Mouse (Mus musculus): ENCODE measurements around the gene Ppp2r5a. TPM values are rescaled to one million over a fixed set of nuclear protein-coding genes. Genes with fewer than 3 reads are reported as not detected.

Ppp2r5a gene
- polyA plus RNA-seq (2015; fragmentation: Nextera tagmentation; extraction: Ambion mirVana): 19.0 and 20.6 TPM in 2 replicates

- no peak for ATAC-seq (ENCODE audit: insufficient number of reproducible peaks, low FRiP score, low TSS enrichment, low read depth)
- Histone ChIP-seq H3K36me3 (no peaks in the 10 kb centered on the region), H3K27me3 (no peaks in the 10 kb centered on the region), H3K4me2 (no peak within 1 kb of the TSS), H3K27ac (no peak within 1 kb of the TSS), H3K4me1 (no peaks in the 10 kb centered on the region), H3K4me3 (no peak within 1 kb of the TSS), H3K9me3 (no peaks in the 10 kb centered on the region), H3K9ac (no peak within 1 kb of the TSS)
- WGBS: 48% methylated on average over 5 of the region's 5 CpGs
These were observed at the start of gene Ppp2r5a for GRCm38 (mm10) chr1:191403074-191403473. Ppp2r5a (minus strand) TSS chr1:191403272.

DNA sequence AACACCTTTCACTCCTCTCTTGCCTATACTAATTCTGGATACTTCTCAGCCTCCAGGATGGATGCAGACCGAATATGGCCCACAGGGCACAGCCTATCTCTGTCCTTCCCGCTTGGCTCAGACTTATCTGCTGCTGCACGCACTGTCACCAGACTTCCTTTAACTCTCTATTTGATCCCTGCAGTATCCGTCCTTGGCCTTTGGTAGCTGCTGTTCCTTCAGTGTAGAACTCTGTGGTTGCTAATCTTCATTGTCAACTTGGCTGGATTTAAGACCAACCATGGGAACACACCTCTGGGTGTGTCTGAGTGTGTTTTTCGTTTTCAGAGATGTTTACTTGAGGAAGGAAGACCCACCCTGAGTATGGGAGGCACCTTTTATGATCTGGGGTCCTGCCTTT is 47.5 kb upstream of the Ppp2r5a start:
- no peak for ATAC-seq (ENCODE audit: insufficient number of reproducible peaks, low FRiP score, low TSS enrichment, low read depth)
- 75% methylated on average over 5 of the region's 5 CpGs for WGBS
- no peak overlapping the region for H3K9ac ChIP-seq

GRCm38 (mm10) chr1:191449537-191449936 is 46.5 kb upstream of the Ppp2r5a start:
- Histone ChIP-seq H3K4me1 (peaks cover 2% of the 10 kb centered on the region; the same call in 1 of the 2 replicates), H3K4me3 (no peak overlapping the region), H3K4me2 (no peak overlapping the region), H3K36me3 (no peaks in the 10 kb centered on the region), H3K9me3 (no peaks in the 10 kb centered on the region), H3K9ac (no peak overlapping the region), H3K27ac (no peak overlapping the region), H3K27me3 (no peaks in the 10 kb centered on the region)
- WGBS: 73% methylated on average over 4 of the region's 4 CpGs
- ATAC-seq (ENCODE audit: insufficient number of reproducible peaks, low FRiP score, low TSS enrichment, low read depth): no peak

More for the DNA sequence above, 47.5 kb upstream of the Ppp2r5a start:
- Histone ChIP-seq H3K27me3 (no peaks in the 10 kb centered on the region), H3K27ac (no peak overlapping the region), H3K4me2 (no peak overlapping the region), H3K4me3 (no peak overlapping the region), H3K9me3 (no peaks in the 10 kb centered on the region), H3K4me1 (peaks cover 2% of the 10 kb centered on the region; the same call in 1 of the 2 replicates), H3K36me3 (no peaks in the 10 kb centered on the region)

DNA sequence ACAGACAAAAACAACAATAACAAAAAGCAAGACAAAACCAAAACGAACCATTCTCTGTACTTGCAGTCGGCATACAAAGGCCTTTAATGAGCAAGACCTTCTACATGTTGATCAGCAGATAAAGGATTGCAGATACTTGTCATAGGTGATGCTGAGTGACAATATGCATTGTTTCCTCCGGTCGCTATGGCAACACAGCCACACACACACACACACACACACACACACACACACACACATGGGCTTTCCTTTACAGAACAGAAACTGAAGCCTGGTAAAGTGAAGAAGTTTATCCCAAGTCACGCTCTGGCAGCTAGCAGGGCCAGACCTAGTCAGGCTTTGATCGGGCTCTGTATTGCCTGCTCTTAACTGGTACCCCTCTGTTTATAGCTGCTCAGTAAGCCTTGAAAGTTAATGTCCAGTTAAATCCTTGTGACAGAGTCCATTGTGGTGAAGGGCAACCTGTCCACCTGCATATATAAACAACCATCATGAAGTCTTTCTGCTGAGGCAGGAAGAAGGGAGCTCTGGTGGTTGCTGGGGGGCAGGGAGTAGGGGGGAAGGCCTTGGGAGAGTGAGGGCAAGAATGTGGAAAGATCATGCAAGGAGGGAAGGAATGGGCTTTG is 44.4 kb upstream of the Ppp2r5a start:
- H3K4me2 ChIP-seq: no peak overlapping the region
- no peaks in the 10 kb centered on the region for H3K36me3 ChIP-seq
- H3K27me3 ChIP-seq: no peaks in the 10 kb centered on the region
- H3K9me3 ChIP-seq: no peaks in the 10 kb centered on the region
- no peak for ATAC-seq (ENCODE audit: insufficient number of reproducible peaks, low FRiP score, low TSS enrichment, low read depth)
- no peak overlapping the region for H3K9ac ChIP-seq
- 74% methylated on average over 6 of the region's 6 CpGs for WGBS
- H3K4me3 ChIP-seq: no peak overlapping the region
- no peaks in the 10 kb centered on the region for H3K4me1 ChIP-seq
- no peak overlapping the region for H3K27ac ChIP-seq

DNA sequence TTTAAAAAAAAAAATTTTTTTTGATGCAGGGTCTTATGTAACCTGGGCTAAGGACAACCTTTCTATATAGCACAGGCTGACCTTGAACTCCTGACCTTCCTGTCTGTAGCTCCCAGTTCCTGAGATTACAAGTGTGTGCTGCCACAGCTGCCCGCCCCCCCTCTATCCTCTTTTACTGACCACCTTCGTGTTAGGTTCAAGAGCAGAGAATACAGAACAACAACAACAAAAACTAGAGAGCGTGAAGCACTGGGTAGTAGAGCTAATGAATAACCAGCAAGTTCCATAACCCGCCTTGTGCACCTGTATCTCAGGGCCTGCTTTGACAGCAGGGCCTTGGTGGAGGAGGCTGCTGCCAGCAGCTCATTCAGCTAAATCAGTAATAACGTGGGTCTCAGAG is 43.2 kb upstream of the Ppp2r5a start:
- Histone ChIP-seq H3K4me2 (no peak overlapping the region), H3K27ac (no peak overlapping the region), H3K4me1 (no peaks in the 10 kb centered on the region), H3K36me3 (no peaks in the 10 kb centered on the region), H3K9ac (no peak overlapping the region), H3K9me3 (no peaks in the 10 kb centered on the region), H3K27me3 (no peaks in the 10 kb centered on the region), H3K4me3 (no peak overlapping the region)
- WGBS: 73% methylated on average over 5 of the region's 5 CpGs
- no peak for ATAC-seq (ENCODE audit: insufficient number of reproducible peaks, low FRiP score, low TSS enrichment, low read depth)

DNA sequence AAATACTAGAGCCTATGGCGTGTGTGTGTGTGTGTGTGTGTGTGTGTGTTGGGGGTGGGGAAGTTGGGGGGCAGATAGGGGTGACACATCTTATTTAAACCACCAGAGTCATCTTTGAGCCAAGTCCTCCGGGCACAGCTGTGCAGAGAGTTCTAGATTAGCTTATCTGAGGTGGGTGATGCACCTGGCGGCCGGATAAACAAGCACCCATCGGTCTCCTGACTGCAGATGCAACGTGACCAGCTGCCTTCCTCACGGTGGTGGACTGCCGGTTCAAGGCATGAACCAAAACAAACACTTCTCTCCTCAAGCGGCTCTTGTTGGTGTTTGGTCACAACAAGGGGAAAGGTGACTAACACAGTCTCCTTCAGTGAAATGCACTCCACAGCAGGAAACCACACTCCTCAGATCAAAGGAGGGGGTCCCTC is 42.8 kb upstream of the Ppp2r5a start:
- WGBS: 67% methylated on average over 9 of the region's 9 CpGs
- H3K4me1 ChIP-seq: no peaks in the 10 kb centered on the region
- no peak overlapping the region for H3K4me2 ChIP-seq
- H3K9ac ChIP-seq: no peak overlapping the region
- no peak for ATAC-seq (ENCODE audit: insufficient number of reproducible peaks, low FRiP score, low TSS enrichment, low read depth)
- no peaks in the 10 kb centered on the region for H3K9me3 ChIP-seq
- no peak overlapping the region for H3K4me3 ChIP-seq
- no peaks in the 10 kb centered on the region for H3K36me3 ChIP-seq
- no peak overlapping the region for H3K27ac ChIP-seq
- no peaks in the 10 kb centered on the region for H3K27me3 ChIP-seq

DNA sequence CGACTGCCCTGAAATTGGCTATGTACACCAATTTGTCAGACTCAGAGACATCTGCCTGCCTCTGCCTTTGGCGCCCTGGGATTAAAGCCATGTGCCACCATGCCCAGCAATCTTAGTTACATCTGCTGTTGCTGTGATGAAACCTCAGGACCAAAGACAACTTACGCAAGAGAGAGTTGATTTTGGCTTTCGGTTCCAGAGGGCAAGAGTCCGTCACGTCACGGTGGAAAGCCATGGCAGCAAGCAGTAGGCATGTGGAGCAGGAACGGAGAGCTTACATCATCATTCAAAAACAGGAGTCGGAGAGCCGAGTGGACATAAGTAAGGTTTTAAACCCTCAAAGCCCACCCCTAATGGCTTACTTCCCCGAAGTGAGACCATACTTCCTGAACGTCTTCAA is 42.3 kb upstream of the Ppp2r5a start:
- Histone ChIP-seq H3K4me3 (no peak overlapping the region), H3K9ac (no peak overlapping the region), H3K4me1 (no peaks in the 10 kb centered on the region), H3K9me3 (no peaks in the 10 kb centered on the region), H3K4me2 (no peak overlapping the region), H3K27me3 (no peaks in the 10 kb centered on the region), H3K36me3 (no peaks in the 10 kb centered on the region), H3K27ac (no peak overlapping the region)
- 86% methylated on average over 12 of the region's 12 CpGs for WGBS
- no peak for ATAC-seq (ENCODE audit: insufficient number of reproducible peaks, low FRiP score, low TSS enrichment, low read depth)

GRCm38 (mm10) chr1:191444467-191444866 is 41.4 kb upstream of the Ppp2r5a start:
- H3K27ac ChIP-seq: no peak overlapping the region
- H3K4me2 ChIP-seq: no peak overlapping the region
- H3K36me3 ChIP-seq: no peaks in the 10 kb centered on the region
- ATAC-seq (ENCODE audit: insufficient number of reproducible peaks, low FRiP score, low TSS enrichment, low read depth): no peak
- no peak overlapping the region for H3K9ac ChIP-seq
- no peaks in the 10 kb centered on the region for H3K4me1 ChIP-seq
- H3K27me3 ChIP-seq: no peaks in the 10 kb centered on the region
- H3K4me3 ChIP-seq: no peak overlapping the region
- 52% methylated on average over 1 of the region's 1 CpGs for WGBS
- no peaks in the 10 kb centered on the region for H3K9me3 ChIP-seq

- Histone ChIP-seq H3K4me2 (no peak overlapping the region), H3K4me3 (no peak overlapping the region), H3K36me3 (no peaks in the 10 kb centered on the region), H3K4me1 (peaks cover 8% of the 10 kb centered on the region), H3K27ac (no peak overlapping the region), H3K27me3 (no peaks in the 10 kb centered on the region), H3K9ac (no peak overlapping the region), H3K9me3 (no peaks in the 10 kb centered on the region)
- ATAC-seq (ENCODE audit: insufficient number of reproducible peaks, low FRiP score, low TSS enrichment, low read depth): no peak
- 67% methylated on average over 3 of the region's 3 CpGs for WGBS
These were observed 35.9 kb upstream of the Ppp2r5a start for GRCm38 (mm10) chr1:191439011-191439410.

- 66% methylated on average over 4 of the region's 4 CpGs for WGBS
- Histone ChIP-seq H3K27ac (no peak overlapping the region), H3K4me3 (no peak overlapping the region), H3K4me1 (peaks cover 8% of the 10 kb centered on the region), H3K9me3 (no peaks in the 10 kb centered on the region), H3K27me3 (no peaks in the 10 kb centered on the region), H3K9ac (no peak overlapping the region), H3K36me3 (no peaks in the 10 kb centered on the region), H3K4me2 (no peak overlapping the region)
- no peak for ATAC-seq (ENCODE audit: insufficient number of reproducible peaks, low FRiP score, low TSS enrichment, low read depth)
These were observed 35.5 kb upstream of the Ppp2r5a start for GRCm38 (mm10) chr1:191438546-191438945.

DNA sequence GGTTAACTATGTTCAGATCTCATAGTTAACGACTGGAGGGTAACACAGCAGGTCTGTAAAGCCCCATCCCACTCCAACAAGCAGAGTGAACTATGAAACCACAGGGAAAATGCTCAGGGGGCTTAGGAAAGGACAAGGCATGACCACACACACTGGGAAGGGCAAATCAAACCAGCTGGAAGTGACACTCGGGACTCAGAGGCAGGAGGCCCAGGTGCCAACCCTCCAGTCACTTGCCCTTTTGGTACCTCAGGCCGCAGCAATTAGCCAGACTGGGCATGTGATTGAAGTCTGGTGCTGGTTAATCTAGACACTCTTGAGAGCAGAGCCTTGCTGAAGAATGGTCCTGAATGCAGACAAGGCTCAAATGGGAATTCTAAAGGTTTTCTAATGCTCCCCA is 33.6 kb upstream of the Ppp2r5a start:
- 33% methylated on average over 3 of the region's 3 CpGs for WGBS
- H3K4me1 ChIP-seq: peaks cover 14% of the 10 kb centered on the region
- H3K27me3 ChIP-seq: no peaks in the 10 kb centered on the region
- ATAC-seq (ENCODE audit: insufficient number of reproducible peaks, low FRiP score, low TSS enrichment, low read depth): no peak
- H3K4me2 ChIP-seq: no peak overlapping the region
- H3K27ac ChIP-seq: no peak overlapping the region
- no peak overlapping the region for H3K4me3 ChIP-seq
- H3K36me3 ChIP-seq: no peaks in the 10 kb centered on the region
- no peaks in the 10 kb centered on the region for H3K9me3 ChIP-seq
- no peak overlapping the region for H3K9ac ChIP-seq

GRCm38 (mm10) chr1:191435359-191435758 is 32.3 kb upstream of the Ppp2r5a start:
- no peak overlapping the region for H3K9ac ChIP-seq
- H3K27me3 ChIP-seq: no peaks in the 10 kb centered on the region
- H3K27ac ChIP-seq: no peak overlapping the region
- WGBS: 13% methylated on average over 1 of the region's 1 CpGs
- no peak overlapping the region for H3K4me2 ChIP-seq
- no peaks in the 10 kb centered on the region for H3K36me3 ChIP-seq
- H3K4me3 ChIP-seq: no peak overlapping the region
- peaks cover 14% of the 10 kb centered on the region for H3K4me1 ChIP-seq
- H3K9me3 ChIP-seq: no peaks in the 10 kb centered on the region
- ATAC-seq (ENCODE audit: insufficient number of reproducible peaks, low FRiP score, low TSS enrichment, low read depth): 0 out of 2 replicates have a peak, but pooled peaks have one; percentile 30

GRCm38 (mm10) chr1:191432531-191432930 is 29.5 kb upstream of the Ppp2r5a start:
- peaks cover 14% of the 10 kb centered on the region for H3K4me1 ChIP-seq
- H3K27me3 ChIP-seq: no peaks in the 10 kb centered on the region
- no peak for ATAC-seq (ENCODE audit: insufficient number of reproducible peaks, low FRiP score, low TSS enrichment, low read depth)
- peak overlapping the region; percentile 14; the same call in 1 of the 2 replicates for H3K4me2 ChIP-seq
- no peaks in the 10 kb centered on the region for H3K36me3 ChIP-seq
- H3K9ac ChIP-seq: no peak overlapping the region
- no peak overlapping the region for H3K27ac ChIP-seq
- no peaks in the 10 kb centered on the region for H3K9me3 ChIP-seq
- no peak overlapping the region for H3K4me3 ChIP-seq
- 23% methylated on average over 7 of the region's 7 CpGs for WGBS
